Mouse (Mus musculus) adrenal gland, adult (tissue): Measurements from ENCODE around the gene Trip12.
A peak's percentile ranks its signal among the peaks of the same experiment; 100 is the strongest.

ENCODE experiments used
- DNase-seq, 2 experiments: peaks; one replicate each; pipeline ENCODE4 v3.0.0; 2022 to 2023; ENCODE audit warnings: low spot score in 1 of 2; ENCODE audit not compliant: inconsistent age in 2 of 2

Trip12 gene

DNA sequence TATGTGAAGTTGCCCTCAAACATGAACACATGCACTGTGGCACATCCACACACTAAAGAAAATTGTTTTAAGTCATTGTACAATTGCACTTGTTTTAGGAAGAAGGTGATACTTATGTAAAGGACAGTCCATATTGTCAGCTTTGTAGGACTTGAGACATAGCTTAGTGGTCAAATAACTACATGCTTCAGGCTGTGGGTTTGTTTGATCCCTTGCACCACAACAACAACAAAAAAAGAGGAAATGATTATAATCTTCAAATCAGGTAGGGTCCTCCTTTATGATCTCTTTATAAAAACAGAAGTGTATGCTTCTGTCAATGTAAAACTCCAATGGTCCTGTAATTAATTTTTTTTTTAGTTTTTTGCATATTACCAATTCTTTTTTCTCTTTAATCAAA is 41.1 kb downstream of the Trip12 start:
- DNase-seq = no peak

DNA sequence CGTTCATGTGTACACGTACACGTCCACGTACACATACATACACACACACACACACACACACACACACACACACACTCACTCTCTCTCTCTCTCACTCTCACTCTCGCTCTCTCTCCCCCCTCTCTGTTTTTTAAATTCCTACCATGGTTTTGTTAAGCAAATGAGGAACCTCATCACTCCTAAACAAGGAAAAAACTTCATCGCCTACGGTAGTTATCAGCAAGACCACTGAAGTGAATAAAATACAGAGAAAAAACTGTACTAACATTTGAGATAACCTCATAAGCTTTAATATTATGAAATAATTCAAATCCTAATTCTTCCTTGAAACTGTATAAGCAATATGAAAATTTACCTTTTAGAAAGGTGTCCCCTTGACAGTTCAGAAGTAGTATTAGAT is 45.0 kb downstream of the Trip12 start:
- no peak for DNase-seq

DNA sequence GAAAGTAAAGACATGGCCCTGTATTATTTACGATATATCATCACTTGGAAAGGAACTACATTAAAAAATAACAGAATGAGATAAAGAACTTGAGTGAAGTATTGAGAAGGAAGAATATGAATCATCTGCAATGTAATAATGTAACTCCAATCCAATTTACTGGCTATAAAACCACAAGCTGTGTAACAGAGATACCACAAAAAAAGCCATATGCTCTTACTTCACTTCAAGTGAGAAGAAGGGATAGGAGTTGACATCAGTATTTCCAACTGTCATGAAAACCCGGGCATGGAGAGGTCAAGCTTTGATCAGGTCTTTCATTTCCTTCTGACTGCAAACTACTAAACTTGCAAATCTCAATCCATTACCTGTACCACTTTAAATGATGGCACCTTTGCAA is 48.9 kb downstream of the Trip12 start:
- DNase-seq = no peak

DNA sequence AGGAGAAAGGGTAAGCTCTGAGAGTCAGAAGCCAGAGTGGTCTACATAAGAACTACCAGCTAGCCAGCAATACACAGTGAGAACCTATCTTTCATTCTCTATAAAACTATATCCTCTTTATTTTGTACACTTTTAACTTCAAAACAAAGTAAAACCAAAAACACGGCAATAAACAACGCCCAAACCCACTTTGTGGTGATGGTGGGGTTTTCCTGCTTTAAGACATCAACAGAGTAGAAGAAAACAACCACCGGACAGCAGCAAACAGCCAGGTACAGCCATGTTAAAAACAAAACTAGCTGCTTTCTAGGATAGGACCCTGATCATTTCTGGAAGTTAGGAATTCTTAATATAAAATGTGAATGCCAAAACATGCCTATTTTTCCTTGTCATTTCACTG is 59.7 kb downstream of the Trip12 start:
- no peak for DNase-seq

DNA sequence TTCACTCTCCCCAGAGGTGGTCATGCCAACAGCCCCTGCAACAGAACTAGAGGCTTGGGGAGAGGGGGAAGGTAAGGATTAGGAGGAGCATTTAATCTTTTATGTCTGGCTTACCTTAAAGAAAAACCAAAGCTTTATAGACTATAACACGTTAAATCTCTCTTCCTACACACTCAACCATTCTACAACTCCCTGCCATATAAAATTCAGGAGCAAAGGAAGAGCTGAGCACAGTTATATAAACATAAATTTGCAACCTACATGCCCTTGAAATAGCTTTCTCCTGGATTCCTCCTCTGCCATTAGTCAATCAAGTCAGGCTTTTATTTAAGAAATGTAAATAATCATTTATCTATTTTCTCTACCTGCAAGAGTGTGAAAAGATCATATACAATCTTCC is 62.9 kb downstream of the Trip12 start:
- DNase-seq = no peak

DNA sequence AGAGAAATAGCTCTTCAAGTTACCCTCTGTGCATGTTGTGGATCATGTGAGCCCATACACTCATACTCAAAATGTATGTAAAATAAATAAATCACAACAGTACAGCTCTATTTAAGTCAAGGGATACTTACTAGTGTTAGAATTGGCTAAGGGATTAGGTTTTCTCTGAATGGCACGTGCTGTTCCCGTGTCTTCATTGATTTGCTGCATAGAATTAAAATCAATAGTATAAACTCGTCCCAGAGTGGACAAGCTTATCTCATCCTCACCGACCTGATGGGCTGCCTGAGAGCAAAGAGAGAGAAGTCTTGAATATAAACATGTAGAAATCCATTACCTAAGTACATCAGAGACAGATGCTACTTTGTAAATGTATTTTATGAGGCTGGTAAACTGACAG is 81.5 kb downstream of the Trip12 start:
- DNase-seq = no peak

DNA sequence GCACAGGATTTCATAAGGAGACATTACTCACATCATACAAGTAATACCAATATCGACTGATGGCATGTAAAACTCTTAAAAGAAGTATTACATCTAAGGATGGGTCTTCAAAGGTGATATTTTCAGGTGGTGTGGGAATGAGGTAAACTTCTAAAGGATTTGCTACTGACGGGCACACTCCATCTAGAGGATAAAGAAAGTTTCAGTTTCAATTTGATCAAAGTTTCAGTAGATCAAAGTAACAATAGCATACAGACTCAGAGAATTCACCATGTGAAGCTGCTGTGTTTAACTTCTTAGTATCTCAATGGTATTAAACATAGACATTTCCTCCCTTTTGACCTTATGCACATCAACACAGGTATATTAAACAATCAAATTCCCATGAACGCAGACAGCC is 98.2 kb downstream of the Trip12 start:
- DNase-seq = no peak

DNA sequence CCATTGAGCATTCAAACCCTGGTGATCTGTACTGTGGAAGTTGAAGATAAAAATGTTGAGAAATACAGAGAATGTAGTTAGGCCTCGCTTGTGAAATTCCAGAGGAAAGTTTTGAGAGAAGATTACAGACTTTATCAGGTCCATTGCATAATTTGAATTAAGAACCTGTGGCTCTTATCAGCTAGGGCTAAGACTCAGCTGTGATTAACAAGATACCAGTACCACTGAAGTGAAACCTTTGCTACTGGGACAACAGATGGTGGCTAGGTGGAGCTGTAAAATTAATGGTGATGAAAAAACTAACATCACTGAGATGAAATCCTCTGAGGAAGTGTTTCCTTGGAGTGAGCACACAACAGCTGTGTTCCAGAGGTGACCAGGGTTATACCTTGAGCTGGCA is 100.2 kb downstream of the Trip12 start:
- DNase-seq = no peak

DNA sequence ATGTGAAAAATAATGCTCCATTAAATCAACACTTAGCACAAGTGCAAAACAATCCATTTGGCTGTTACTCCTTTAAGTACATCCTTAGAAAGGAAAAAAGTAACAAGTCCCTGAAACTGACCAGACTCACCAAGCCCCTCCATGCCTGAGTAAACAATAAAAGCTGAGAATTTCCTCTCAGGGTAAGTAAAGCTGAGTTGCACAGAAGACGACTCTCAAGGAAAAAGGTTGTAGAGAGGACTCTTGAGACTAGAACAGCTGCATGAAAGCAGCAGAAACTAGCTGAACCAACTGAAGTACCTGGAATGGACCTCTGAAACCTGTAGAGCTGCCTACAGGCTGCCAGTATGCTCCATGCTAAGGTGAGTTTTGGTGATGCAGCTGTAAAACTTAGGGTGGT is 103.2 kb downstream of the Trip12 start:
- DNase-seq = no peak

DNA sequence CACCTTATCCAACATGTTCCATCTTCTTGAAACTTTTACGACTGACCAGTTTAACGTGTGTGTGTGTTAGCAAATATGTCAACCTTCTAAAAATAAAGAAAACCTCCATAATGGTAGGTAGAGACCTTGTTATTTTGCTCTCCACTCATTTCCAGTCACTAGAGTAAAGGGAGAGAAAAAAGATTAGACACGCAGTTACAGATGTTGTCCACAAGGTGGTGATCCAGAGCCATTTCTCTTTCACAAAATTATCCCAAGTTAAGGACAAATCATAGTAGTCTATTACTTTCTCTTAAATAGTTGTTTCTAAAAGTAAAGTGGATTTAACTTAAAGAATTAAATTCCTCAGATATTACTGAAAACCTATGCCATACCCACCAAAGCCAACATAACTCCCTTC is 106.5 kb downstream of the Trip12 start:
- no peak for DNase-seq

DNA sequence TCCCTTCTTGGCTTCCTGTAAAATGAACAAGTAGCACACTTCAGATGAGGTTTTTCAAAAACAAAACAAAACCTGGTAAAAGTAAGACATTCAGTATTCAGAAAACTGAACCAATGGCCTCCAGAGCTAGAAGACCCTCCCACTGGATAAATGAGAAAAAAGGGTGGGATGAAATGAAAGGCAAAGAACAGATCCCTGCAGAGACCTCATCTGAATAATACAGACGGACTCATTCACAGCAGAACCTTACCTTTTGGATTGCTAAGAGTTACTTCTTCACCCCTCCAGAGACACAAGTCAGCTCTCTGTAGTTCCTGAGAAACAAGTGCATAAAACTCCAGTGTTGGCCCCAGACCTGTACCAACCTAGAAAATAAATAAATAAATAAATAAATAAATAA is 108.6 kb downstream of the Trip12 start:
- DNase-seq = no peak

DNA sequence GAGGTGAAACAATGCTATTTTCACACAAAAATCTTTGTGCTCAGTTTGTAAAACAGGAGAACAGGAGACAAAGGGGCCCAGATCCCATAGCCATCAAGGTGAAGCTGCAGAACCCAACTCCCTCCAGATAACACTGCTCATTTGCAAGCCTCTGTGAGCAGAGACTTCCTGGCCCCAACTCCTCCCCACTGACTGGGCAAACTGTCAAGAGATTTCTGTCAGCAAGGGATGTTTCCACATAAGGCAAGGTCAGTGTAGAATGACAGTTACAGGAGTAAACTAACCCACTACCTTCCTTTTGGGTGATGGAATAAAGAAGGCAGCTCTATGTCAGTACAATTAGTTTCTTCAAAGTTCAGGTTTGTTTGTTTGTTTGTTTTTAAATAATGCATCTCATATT is 117.5 kb downstream of the Trip12 start:
- peak in 1 of 2 experiments; percentile 80 for DNase-seq

DNA sequence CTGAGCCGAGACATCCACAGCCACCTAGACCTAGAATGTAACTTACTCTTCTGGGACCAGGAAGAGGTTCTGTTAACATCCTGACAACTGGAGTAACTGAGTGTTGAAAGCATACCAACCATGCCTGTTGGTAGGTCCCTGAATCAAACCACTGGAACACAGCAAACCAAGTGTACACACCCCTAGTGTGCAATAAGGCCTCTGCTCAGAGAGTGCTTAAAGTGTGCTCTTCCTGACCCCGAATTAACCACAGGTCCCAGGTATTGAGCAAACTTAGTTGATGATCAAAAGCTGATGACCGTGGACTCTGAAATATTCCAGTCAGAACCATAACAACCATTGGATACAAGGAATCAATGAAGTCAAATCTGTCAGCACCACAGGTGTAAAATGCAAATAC is 117.9 kb downstream of the Trip12 start:
- DNase-seq = no peak

DNA sequence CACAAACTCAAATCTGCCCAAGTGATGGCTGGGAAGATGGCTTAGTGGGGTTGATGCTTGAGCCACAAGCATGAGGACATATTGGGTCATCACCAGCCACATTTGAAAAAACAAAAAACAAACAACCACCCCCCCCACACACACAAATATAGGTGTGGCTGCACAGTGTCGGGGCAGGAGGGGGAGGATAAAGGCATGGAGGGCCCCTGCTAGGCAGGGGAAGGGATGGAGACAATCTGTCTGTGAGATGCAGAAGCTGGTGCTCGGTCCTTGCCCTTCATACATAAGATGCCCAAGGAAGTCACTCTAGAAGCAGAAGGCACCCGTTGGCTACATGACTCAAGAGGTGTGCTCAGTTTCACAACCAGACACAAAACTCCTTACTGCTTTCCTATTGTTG is 118.4 kb downstream of the Trip12 start:
- no peak for DNase-seq

DNA sequence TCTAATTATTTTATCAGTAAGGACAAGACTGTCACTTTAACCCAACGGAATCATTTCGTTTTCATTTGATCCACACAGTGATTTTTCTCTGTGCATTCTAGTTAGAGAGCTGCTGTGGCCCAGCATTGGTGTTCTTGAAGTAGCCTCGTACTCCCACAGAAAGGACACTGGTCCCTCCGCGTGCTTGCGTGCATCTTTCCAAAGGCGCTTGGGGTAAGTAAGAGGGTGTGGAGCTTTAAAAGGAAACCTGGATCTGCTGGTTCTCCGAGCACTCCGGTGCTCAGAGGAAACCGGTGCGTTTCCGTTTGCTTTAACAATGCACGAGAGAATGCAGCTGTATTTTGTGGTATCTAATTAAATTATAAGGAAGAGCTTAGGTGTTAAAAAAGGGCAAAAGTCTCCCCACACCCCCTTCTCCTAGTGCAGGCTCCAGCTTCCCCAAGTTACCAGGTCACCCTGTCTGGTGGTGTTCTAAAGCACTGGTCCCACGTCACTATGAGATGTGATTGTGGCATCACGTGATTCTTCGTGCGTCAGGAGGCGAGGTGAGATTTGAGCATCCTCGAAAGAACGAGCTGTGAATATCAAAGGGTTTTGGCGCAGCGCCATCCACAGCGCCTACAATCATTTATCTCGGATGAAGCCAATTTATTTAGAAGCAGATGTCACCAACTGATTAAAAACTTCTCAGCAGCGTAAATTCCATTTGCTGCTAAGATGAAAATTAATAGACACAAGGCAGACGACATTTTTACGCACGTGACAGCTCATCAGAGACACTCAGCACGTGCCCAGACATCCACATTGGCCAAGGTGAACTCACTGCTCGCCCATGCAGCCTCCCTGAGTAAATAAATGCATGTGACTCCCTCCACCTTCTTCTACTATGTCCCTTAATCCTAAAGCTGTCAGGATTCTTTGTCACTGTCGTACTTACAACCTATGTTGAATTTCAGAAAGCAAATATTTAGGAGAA is 130.2 kb downstream of the Trip12 start:
- DNase-seq = peak; percentile 10 to 41

DNA sequence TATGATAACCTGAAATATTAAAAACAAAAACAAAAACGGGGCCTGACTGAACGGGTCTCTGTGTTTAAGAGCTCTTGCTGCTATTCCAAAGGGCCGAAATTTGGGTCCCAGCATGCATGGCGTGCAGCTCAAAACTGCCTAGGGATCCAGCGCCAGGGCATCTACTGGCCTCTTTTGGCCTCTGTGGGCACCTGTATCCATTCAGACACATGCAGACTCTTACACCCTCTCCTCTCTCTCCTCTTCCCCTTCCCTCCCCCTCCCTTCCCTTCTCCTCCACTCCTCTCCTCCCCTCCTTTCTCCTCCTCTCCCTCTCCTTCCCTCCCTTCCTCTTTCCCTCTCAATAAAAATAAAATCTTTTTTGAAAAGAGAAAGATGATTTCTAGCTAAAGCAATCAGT is 130.9 kb downstream of the Trip12 start:
- DNase-seq = no peak

DNA sequence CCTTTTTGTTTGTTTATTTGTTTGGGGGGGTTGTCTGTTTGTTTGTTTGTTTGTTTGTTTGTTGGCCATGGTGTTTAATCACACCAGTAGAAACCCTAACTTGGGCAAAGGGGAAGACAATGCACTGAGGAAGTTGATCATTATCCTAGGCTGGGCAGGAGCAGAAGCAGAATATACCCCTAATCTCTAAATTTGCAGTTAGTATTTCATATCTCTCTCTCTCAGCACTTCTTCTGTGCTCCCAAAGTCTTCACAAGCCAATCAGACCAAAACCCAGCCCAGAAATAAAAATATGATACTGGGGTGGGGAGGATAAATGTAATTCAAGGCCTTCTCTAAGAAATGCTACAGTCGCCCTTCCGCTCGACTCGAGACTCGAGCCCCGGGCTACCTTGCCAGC is 140.1 kb downstream of the Trip12 start:
- DNase-seq = no peak

DNA sequence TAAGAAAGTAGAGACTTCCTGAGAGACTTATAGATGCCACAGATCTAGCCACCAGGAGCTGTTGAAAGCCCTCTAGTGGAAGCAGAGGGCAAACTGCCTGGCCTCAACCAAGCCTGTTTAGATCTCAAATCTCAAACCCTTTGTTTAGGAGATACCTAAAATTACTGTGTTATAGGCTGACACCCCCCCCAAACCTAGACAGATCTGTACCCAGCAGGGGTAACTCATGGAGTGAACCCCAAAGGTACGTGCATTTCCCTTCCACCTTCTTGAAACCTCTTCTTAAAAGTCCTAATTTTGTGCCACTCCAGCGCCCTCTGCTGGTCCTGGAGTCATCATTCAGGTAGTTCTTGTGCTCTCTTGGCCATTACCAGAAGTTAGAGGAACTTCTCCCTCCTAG is 143.2 kb downstream of the Trip12 start:
- peak; percentile 43 to 87 for DNase-seq

DNA sequence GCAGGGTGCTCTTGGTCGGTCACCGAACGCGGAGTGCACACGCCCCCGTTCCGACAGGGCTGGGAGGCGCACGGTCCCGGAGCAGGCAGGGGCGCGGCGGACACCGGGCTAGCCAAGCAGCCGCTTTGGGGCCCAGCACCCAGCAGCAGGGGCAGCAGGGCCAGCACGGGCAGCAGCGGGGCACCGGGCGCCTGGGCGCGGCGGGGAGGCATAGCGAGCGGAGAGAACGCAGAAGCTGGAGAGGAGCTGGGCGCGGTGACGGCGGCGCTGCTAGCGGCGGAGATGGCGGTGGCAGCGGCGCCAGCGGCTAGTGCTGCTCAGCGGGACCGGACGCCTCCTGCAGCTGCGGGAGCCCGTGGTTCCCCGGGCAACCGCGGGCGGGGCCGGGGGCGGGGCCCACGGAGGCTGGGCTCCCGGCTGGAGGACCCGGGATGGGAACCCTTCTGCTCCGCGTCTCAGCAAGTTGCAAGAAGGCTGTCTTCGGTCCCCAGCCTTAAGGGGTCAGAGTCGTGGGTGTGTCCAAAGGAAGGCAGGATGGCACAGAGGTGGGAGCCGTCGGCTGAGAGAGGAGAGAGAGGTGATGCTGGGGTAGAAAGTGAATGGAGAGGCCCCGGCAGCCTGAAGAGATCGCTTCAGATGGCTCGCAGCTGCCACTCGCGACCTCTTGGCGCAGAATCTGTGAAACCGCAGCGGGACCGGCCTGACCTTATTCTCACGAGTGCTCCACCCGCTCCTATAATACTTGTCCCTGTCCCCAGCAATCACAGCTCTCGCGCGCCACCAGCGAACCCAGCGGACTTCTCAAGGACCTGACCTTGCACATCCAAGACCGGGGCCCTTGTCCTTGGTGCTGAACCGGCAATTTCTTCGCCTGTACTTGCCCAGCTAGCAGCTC is 144.6 kb downstream of the Trip12 start, which contains the start of gene Dner:
TSS of gene Dner (minus strand) at position 705 of the 895 bp plus-strand sequence.
- peak; percentile 87 to 93 for DNase-seq

DNA sequence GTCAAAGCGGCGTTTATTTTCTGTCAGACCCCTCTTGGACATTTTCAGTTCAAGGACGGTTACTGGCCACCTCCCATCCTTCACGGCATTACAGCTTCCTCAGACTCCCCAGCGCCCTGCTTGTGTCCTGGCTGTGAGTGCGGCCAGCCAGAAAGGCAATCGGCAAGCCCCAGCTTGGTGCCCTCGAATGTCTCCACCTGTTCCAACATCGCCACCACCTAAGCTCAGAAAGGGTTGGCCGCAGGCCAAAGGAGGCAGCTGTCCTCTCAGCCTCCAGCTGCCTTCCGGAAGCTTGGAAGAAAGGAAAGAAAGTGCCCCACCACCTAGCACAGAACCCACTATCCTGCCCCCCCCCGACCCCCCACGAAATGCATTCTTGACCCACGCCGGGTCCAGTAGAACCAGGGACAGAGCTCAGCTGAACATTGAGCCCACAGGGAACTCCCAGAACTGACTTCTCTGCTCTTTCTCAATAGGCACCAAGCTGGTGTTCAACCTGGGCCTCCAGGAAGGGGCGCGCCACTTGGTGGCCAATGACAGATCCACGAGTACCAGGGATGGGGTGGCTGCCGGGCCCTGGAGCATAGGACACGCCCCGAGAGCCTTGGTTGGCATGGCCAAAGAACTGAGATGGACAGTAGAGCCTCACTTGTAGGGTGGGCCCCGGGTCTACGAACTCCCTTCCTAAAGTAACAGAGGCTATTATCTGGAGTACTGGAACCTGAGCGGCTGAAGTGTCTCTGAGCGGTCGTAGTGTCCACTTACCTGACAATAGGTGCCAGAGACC is 145.4 kb downstream of the Trip12 start:
- DNase-seq = peak; percentile 16 to 59

DNA sequence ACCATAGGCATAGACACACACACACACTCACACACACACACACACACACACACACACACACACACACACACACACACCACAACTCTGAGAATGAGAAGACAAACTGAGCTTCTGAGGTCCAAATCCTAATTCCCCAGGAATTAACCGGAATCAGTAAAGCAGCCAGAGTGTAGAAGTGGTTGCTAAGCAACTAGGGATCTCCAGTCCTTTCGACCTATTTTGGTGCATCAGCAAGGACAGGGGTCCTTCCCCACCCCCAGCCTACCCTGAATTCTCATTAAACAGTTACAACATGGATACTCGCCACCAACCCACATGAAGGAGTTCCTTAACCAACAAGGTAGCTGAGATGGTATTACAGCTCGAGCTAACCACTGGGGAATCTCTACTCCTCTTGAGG is 162.4 kb downstream of the Trip12 start:
- DNase-seq = no peak
